Mouse (Mus musculus) 3T3-L1 (cell line): ENCODE measurements around the gene Cnot3.
"Not testable (repeated sequence)": the region's sequence is repeated elsewhere in the genome, so short reads cannot be mapped to it uniquely, and the experiment has no call there.

Source experiments
- DNase-seq: peaks from one replicate; pipeline ENCODE4 v3.0.0-alpha.2; 2015; ENCODE audit warnings: low read depth, low spot score

Cnot3 gene

DNA sequence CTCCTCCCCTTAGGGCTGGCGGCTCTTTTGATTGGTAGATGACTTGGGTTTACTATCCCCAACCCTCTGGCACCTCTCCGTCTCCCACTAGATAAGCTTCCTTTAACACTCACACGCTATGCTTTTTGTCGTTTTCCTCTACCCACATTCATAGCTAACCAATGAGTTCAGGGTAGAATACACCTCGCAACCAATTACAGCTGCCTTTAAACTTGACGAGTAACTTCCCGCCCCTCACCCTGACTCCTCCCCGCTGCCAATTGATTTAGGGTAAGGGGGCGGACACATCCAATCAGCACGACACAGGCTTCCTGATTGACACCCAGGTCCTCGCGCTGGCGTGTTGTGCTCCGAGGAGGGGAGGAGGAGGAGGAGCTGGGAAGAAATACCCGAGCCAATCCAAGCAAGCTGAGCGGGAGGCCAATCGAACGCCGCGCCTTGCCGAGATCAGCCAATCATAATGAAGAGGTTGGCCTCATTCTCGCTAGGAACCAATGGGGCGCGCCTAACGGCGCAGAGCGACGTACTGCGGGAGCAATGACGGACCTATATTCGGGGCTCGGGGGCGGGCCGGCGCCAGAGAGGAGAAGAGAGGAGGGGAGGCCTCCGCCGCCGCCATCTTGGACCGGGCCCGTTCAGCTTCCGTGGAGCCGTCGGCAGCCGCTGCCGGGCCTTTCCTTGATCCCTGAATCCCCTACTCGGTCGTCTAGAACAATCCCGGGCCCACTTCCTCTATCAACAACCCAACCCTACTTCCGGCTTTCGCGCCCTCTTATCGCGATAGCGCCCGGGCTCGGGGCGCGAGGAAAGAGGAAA, at the start of gene Cnot3:
Cnot3 (plus strand) TSS at position 597 of the 816 bp plus-strand sequence.
- peak; percentile 99 for DNase-seq

DNA sequence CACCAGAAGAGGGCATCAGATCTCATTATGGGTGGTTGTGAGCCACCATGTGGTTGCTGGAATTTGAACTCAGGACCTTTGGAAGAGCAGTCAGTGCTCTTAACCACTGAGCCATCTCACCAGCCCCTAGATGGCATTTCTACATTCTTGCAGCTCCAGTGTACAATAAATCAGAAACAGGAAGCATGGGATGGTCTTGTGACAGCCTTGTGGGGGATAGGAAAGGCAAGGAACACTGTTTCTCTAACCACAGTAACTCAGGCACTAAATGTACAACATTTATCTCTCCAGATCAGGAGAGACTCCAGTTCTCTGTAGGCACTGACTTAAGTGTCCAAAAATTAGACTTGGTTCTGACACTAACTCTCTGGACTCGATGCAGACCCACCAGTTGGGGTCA, 47.3 kb upstream of the Cnot3 start:
- DNase-seq = not testable (repeated sequence)

DNA sequence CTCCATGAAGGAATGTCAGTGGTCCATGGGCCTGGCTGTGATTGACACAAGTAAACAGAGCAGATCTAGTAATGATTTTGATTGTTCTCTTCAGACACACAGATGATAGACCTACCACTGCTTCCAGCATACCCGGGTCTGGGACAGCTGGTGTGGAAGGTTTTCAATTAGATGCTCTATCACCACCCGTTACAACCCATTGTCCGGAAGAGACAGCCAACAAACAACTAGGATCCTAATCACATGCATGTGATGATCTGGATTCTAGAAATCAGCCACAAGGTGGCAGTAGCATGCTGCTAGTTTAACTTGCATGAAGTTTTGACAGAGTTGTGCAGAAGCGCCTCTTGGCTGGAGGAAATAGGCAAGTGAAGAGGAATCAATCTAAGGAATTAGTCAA, 43.9 kb upstream of the Cnot3 start:
- DNase-seq = peak; percentile 87

DNA sequence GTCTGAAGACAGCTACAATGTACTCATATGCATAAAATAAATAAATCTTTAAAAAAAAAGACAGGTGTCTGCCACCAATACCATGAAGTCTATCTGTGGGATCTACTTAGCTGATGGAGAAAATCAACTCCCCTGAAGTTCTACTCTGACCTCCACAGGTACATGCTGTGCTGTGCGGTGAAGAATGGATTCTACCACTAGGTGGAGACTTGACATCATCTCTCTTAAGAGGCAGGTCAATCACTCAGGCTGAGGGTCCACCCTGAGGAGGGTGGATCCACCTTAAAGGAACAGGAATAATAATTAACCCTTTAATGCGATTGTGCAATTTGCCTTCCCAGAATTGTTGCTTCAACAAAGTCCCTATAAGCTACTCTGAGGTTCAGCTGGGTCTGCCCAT, 38.3 kb upstream of the Cnot3 start:
- peak; percentile 38 for DNase-seq

DNA sequence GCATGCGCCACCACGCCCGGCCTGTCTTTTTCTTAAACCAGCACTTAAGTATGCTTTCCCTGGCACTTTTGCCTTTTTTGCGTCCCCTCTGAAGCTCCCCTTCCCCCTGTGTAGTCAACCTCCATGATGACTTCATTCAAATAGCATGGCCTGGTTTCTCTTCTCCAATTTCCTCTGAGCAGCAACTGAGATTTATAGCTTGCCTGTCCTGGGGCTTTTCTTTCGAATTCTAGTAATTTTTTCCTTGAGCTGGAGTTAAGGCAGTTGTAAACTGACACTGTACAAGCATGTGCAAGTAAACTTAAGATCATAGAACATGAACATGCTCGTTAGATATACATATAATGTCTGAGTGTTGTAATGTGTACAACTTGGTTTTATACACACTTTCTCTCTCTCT, 37.7 kb upstream of the Cnot3 start:
- no peak for DNase-seq

DNA sequence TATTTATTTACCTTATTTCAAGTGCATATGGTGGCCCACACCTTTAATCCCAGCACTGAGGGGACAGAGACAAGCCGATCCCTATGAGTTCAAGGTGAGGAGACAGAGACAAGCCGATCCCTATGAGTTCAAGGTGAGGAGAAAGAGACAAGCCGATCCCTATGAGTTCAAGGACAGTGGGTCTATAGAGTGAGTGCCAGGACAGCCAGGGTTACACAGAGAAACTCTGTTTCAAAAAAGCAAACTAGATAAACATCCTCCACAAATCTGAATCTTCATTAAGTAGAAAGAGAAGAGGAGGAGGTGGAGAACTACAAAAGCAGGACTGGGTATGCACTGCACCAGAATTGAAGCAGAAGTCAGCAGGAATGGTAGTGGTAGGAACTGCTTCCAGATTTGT, 36.4 kb upstream of the Cnot3 start:
- DNase-seq = no peak

DNA sequence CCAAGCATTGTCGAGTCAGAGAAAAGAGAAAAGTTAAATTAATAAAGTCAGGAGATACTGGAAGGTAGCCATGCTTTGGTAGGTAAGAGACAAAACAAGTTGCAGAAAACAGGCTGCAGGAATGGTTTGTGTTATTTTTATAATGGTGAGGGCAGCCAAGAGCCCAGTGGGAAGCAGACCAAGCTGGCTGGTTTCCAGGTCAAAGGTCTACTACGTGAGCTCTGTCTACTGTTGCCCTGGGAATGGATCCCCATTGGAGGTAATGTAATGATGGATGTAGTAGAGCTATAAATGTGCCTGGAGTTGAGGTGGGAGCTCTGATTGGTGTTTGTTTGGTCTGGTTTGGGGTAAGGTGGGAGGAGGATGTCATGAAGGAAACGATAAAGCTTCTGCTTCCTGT, 36.0 kb upstream of the Cnot3 start:
- no peak for DNase-seq

DNA sequence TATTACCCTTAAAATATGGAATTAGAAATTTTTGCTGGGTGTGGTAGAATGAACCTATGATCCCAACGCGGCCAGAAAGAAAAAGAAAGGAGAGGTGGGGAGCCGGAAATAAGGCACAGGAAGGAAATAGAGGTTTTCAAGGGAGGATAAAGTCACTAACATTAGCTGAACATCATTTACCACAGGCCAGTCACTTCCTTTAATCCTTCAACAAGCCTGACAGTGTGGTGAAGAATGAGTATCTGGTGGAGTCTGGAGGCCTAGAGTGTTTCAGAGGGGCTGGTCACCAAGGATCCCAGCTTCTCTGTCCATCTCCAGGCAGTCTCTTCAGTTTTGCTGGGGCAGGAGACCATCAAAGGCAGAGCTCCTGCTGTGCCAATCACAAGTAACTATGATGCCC, 34.6 kb upstream of the Cnot3 start:
- DNase-seq = no peak

DNA sequence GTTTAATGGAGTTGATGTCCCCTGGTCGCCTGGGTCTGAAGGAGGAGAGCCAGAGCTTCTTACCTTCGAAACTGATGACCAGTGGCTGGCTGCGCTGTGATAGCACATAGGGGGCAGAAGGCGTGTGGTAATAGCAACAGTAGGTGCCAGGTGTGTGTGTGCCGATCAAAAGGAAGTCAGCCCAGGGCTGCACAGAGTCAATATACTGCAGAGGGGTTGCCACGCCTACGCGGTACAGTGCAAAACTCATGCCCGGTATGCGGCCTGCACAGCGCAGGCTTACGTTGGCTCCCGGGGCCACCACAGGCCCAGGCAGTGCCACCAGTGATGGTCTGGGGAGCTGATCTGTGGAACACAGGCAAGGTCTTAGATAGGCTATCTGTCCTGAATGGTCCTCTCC, 34.1 kb upstream of the Cnot3 start:
- DNase-seq = no peak

DNA sequence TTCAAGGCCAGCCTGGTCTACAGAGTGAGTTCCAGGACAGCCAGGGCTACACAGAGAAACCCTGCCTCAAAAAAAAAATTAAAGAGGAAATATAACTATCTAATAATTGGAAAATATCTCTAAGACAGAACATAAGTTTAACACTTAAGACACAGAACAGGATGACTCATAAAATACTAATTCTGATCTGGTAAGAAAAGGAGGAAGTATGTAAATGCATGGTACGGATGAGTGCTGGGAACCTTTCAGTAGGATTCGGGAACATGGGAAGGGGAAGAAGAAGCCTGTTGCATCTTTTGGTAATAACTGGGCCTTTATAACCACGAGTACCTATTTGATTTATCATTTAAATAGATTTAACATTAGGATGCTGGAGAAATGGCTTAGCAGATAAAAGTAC, 31.0 kb upstream of the Cnot3 start:
- no peak for DNase-seq

DNA sequence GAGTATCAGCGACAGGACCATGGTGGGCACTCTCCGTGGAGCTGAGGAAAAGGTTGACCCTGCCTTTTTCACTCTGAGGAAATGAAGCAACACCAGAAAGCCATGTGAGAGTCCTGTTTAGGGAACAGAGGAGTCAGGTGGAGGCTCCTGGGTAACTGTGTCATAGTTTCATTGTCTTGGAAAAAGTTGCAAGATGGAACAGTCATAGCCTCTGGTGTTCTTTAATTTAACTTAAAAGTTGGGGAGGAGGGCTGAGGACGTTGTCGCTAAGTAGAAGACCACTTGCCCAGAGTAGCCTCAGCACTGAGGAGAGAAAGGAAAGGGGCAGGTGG, 29.0 kb upstream of the Cnot3 start, which contains the start of gene Oscar:
Oscar (minus strand) TSS at position 101 of the 332 bp plus-strand sequence.
- no peak for DNase-seq

DNA sequence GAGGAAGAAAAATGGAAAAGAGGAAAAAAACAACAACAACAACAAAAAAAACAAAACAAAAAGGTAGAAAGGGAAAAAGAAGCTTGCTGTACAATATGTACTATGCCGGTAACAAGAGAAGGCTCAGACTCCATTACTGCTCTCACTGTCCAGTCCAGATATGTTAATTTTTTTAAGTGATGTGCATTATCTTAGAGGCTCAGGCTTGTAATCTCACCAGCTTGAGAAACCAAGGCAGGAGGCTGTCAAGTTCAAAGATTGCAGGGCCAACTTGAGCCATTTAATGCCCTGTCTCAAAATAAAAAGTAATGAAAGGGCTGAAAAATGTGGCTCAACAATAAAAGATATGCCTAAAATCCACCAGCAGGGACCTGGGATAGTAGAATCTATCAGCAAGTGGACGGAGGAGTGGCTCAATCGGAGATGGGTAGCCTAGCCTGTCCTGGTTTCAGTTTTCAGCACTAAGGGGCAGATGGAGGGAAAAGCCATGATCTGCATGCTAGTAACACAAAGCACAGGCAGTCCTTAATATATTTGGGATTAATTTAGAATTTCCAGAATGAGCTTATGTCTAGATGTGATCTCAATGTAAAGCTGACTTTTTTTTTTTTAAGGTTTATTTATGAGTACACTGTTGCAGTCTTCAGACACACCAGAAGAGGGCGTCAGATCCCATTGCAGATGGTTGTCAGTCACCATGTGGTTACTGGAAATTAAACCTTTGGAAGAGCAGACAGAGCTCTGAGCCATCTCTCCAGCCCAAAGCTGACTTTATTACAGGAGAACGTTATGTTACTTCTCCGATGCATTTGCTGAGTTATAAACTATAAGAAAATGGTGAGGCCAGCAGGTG, 28.5 kb upstream of the Cnot3 start:
- peak; percentile 2 for DNase-seq

DNA sequence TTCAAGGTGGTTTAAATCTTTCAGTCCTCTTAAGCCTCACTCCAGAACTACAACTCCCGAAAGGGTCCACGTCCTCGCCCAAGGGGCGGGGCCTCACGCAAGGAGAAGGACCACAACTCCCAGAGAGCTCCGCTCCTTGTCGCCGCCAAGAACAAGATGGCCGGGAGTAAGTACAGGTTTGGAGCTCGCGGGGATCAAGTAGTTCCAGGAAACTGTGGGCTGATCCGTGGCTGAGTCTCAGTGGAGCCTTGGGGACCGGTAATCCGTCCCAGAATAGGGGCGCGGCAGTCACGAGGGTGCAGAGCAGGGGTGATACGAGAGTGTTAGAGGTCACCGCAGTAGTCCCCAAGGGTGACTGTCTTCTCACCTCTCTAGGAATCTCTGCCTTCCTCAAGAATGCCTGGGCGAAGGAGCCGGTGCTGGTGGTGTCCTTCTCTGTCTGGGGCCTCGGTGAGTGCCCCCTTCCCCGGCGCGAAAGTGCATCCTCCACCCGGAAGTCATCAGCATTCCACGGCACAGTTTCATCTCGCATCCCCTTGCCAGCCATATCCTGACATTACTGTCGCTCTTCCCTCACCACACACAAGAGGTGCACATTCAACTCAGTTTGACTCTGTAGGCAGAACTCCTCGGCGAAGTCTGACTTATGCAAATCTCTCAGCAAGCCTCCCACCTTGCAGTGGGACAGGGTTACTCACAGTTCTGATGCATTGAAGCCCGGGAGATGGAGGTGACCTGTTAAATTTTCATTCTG, 27.6 kb upstream of the Cnot3 start, which contains the start of gene Ndufa3:
Ndufa3 (plus strand) TSS at position 132 of the 754 bp plus-strand sequence.
- peak; percentile 92 for DNase-seq

DNA sequence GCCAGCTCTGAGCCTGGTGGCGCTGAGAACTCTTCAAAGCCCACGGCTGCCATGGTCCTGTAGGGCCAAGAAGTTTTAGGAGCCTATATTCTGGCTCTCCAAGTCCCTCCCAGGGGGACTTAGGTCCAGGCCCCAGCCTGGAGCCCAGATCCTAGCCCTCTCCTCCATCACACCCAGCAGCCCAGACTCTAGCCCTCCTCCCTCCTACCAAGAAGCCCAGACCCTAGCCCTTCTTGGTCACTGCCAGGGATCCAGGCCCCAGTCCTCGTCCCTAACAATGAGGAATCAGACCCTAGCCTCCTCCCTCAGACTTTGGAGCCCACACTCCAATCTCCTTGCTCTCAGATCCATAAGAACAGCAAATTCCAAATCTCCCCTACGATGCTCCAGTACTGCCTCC, 16.0 kb upstream of the Cnot3 start:
- DNase-seq = no peak

DNA sequence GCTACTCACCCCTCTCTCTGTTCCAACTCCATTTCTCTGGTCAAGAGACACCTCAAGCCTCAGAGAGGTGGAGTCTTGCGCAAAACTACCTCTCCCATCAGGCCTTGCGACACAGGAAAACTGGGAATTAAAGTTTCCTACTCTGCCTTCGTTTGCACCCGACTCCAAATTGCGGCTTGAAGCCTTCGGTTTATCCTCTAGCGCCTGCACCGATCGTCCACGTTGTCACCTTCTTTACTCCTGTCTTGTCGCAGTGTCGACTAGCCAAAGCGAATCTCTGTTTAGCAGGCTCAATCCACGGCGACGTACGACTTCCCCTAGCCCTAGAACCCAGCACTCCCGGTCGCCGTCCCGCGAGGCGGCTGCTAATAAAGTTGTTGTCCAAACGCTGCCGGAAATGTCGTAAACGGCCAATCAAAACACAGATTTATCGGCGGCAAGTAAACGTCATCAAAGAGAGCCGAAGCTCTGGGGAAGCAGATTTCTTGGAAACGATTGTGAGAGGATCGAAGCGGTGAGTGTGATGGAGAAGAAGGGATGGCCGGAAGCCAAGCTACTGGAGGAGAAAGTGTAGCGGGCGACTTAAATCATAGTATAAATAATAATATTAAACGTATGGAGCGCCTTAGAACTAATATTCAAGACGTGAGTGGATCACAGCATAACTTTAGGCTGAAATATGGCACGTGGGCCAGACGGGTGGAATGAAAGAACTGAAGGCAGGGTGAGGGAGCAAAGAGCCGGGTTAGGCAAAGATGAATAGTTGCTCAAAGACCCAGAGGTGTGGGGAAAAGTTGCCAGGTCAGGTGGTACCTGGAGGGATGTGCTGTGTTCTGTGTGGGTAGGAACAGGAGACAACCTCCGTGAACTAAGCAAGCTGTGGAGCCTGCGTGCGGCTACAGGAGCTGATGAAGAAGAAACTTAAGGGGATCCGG, 15.3 kb upstream of the Cnot3 start, which contains the start of the genes Tfpt and Prpf31:
Tfpt (minus strand) TSS at position 387 of the 935 bp plus-strand sequence.
Prpf31 (plus strand) TSS at position 443 of the 935 bp plus-strand sequence.
- peak; percentile 94 for DNase-seq

DNA sequence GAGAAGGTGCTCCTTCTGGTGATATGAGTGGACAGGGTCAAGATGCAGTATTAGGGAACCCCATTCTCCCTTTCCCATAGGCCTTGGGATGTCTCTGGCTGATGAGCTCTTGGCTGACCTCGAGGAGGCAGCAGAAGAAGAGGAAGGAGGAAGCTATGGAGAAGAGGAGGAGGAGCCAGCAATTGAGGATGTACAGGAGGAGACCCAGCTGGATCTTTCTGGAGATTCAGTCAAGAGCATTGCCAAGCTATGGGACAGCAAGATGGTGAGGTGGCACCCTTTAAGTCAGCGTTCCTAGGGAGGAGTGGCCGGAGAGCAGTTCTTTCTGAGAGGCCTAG, 14.6 kb upstream of the Cnot3 start:
- DNase-seq = no peak

DNA sequence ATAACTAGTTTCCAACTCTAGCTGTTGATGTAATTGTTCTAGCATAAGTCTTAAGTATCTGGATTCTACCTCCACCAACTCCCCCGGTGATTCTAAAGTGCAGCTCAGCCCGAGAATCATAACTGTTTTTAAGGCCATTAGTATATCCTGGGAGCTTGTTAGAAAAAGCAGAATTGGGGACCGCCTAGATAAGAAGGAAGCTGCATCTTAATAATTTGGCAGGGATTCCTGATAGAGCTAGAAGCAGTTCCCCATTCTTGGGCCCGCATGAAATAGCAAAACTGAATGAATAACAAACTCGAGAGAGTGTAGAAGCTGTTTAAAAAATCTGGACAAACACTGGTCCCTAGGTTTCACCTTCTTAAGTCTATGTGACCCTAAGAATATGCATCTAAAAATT, 1.7 kb upstream of the Cnot3 start:
- no peak for DNase-seq

DNA sequence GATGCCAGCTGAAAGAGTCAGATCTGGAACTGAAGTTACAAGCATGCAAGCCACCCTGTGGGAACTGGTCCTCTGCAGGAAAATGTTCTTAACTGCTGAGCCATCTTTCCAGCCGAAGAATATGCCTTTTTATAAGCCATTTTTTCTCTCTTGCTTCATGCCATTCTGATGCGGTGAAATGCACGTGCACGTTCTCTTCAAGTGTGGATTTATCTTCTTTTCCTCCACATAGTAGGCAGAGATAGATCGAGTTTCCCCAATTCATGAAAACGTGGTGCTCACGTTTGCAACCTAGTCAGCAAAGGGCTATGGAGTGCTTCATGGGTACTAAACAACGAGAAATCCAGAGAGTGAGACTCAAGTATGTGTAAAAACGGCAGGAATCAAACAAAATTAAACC, 1.2 kb upstream of the Cnot3 start:
- DNase-seq = no peak

DNA sequence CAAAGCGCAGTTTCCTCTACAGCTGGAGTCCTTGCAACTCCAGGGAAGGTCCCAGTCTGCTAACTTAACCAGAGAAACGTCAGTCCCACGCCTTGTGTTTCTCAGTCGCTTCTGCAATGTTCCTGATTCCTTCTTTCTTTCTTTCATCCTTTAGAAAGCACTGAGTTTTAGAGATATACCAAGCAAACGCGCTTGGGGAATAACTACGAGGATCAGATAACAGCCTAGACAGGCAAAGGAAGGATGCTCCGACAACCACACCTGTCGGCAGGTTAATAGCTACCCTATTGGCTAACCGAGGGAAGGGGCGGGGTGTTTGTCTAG, 758 bp upstream of the Cnot3 start:
- no peak for DNase-seq

DNA sequence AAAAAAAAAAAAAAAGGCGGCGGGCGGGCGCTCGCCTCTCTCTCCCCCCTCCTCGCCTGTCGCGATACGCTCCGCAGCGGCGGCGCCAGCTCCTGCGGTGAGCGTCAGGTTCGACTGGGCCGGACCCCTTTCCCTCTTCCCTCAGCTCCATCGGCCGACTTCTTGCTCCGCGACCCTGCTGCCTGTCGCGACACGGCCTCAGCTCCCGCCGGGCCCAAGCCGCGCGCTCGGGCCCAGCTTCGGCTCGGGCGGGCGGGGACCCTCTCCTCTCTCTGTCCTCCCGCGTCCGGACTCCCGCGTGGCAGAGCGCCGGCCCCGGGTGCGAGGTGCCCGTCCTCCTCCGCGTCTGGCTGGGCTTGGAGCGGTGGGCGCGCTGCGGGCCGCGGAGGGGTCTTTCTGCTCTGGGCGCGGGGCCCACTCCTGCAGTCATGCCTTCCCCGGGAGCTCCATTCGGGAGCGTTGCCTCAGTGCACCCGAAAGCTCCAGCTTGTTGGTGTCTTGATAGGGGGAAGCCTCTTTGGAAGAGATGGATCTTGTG, 489 bp downstream of the Cnot3 start:
- DNase-seq = no peak

DNA sequence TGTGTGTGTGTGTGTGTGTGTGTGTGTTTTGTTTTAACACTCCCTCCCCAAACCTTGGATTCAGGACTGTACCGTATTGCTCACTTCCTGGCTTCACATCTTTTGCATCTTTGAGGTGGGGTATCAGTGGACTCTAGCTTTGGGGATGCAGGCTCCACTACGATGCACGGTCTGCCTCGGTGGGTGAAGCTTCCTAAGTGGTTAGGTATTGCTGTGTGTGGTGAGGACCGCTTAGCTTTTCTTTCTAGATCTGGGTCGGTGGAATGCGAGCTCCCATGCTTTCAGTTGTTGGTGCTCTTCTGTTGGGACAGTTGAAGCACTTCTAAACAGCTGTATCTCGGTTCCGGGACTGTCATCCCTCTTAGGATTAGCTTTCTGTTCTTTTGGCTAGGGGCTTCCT, 1.1 kb downstream of the Cnot3 start:
- peak; percentile 20 for DNase-seq
